Mouse (Mus musculus): ENCODE measurements around the gene Ago4.

DNA sequence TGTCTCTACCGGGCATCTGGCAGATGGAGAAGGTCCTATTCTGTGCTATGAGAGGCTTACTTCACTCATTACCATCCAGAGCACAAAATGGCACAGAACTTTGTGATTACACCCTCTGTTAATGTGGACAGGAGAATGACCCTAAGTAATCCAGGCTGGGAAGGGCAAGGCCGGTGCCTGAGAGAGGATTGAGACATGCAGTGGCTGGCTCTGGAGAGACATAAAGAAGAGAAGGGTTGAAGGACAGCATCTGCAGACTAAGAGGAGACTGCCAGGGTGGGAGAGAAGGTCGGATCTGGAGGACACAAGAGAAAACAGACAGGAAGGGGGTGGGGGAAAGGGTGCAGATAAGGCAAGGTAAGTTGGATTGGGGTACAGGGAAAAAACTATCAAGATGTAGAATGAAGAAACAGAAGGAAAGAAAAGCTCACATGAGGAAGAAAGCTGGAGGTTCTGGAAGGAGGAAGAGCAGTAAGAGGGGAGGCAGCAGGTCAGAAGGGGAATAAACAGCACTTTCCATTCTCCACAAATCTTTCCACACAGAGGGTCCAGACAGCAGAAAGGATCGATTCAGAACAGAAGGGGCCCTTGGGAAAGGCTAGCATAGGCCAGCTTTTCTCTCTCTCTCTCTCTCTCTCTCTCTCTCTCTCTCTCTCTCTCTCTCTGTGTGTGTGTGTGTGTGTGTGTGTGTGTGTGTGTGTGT lies 68.9 kb downstream of the Ago4 start:
- no peak for TF ChIP-seq CTCF (IDR thresholded peaks at IDR 0.05; ENCODE audit: control insufficient read depth, insufficient read depth, low read length)
- no peak for TF ChIP-seq POLR2A (IDR thresholded peaks at IDR 0.05; ENCODE audit: borderline replicate concordance, control insufficient read depth, low read depth, low read length)

All from bone marrow, adult 2 months (tissue).